Mouse (Mus musculus) liver, embryonic 12.5 days (tissue): ENCODE measurements around the gene Wdr66. TPM values are rescaled to one million over a fixed set of nuclear protein-coding genes. Genes with fewer than 3 reads are reported as not detected.

Source experiments
- ATAC-seq: fragments of 200-750 bp; cut with Nextera tagmentation; 2 replicates; pipeline ENCODE4 v1.8.0; 2017; ENCODE audit warnings: moderate number of reproducible peaks, mild to moderate bottlenecking, moderate library complexity
- H3K27ac ChIP-seq: fragments of 300-500 bp; sonication (generic); 2 replicates; pipeline ENCODE4 v1.5.1; 2016; ENCODE audit warnings: mild to moderate bottlenecking
- H3K27me3 ChIP-seq: fragments of 300-500 bp; sonication (generic); replicated peaks from 2 replicates; pipeline ENCODE4 v1.6.1; 2016; ENCODE audit warnings: mild to moderate bottlenecking, moderate library complexity
- H3K36me3 ChIP-seq: fragments of 300-500 bp; sonication (generic); 2 replicates; pipeline ENCODE4 v1.6.1; 2016; ENCODE audit warnings: mild to moderate bottlenecking, moderate library complexity
- H3K4me1 ChIP-seq: fragments of 300-500 bp; sonication (generic); 2 replicates; pipeline ENCODE4 v1.6.1; 2016
- H3K4me2 ChIP-seq: fragments of 300-500 bp; sonication (generic); 2 replicates; pipeline ENCODE4 v1.6.1; 2016; ENCODE audit warnings: mild to moderate bottlenecking, moderate library complexity
- H3K4me3 ChIP-seq: fragments of 300-500 bp; sonication (generic); 2 replicates; pipeline ENCODE4 v1.5.1; 2016; ENCODE audit warnings: mild to moderate bottlenecking, moderate library complexity
- H3K9ac ChIP-seq: fragments of 300-500 bp; sonication (generic); 2 replicates; pipeline ENCODE4 v1.6.1; 2016; ENCODE audit warnings: mild to moderate bottlenecking, moderate library complexity
- H3K9me3 ChIP-seq: fragments of 300-500 bp; sonication (generic); replicated peaks from 2 replicates; pipeline ENCODE4 v1.6.1; 2016; ENCODE audit warnings: mild to moderate bottlenecking, moderate library complexity
- WGBS: fragments of 180-500 bp; shearing (Covaris S2); methylation state at CpG from one replicate; pipeline ENCODE4 v1.1.7; 2016; ENCODE audit not compliant: insufficient replicate concordance; 5-methylcytosine and 5-hydroxymethylcytosine counted together
- polyA plus RNA-seq: library from polyadenylated mRNA; unstranded; fragments of >200 nt; fragmentation: Nextera tagmentation; extraction: Ambion mirVana; gene quantifications from 2 replicates; pipeline ENCODE4 v1.2.1, GENCODE M21; 2016

Gene Wdr66
- polyA plus RNA-seq, 1 experiment from 2014 or later: 0.29 TPM

- H3K36me3 ChIP-seq: no peaks in the 10 kb centered on the region
- no peaks in the 10 kb centered on the region for H3K27me3 ChIP-seq
- no peaks in the 10 kb centered on the region for H3K4me1 ChIP-seq
- WGBS: 67% methylated on average over 9 of the region's 9 CpGs
- H3K9me3 ChIP-seq: no peaks in the 10 kb centered on the region
- H3K4me3 ChIP-seq: no peak overlapping the region
- no peak overlapping the region for H3K27ac ChIP-seq
- no peak overlapping the region for H3K9ac ChIP-seq
- no peak overlapping the region for H3K4me2 ChIP-seq
- no peak for ATAC-seq
These were observed 24.9 kb downstream of the Wdr66 start for GRCm38 (mm10) chr5:123276636-123277341.

- ATAC-seq: no peak
- 61% methylated on average over 7 of the region's 7 CpGs for WGBS
- H3K4me2 ChIP-seq: no peak overlapping the region
- no peak overlapping the region for H3K27ac ChIP-seq
- H3K9ac ChIP-seq: no peak overlapping the region
- no peaks in the 10 kb centered on the region for H3K9me3 ChIP-seq
- H3K27me3 ChIP-seq: no peaks in the 10 kb centered on the region
- no peaks in the 10 kb centered on the region for H3K4me1 ChIP-seq
- H3K36me3 ChIP-seq: no peaks in the 10 kb centered on the region
- no peak overlapping the region for H3K4me3 ChIP-seq
These were observed 25.4 kb downstream of the Wdr66 start for GRCm38 (mm10) chr5:123277342-123277701.

DNA sequence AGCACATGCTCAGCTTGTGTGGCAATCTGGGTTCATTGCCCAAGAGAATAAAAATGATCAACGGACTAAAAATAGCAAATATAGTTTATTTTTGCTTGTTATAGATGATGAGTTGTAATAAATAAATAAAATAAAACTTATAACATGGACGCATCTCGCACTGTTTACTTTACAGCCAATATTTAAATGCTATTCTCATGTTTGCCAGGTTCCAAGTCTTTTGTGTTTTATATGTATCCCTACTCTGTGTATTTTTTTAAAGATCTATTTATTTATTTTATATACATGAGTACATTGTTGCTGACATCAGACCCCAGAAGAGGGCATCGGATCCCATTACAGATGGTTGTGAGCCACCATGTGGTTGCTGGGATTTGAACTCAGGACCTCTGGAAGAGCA, 25.8 kb downstream of the Wdr66 start:
- no peak overlapping the region for H3K9ac ChIP-seq
- H3K36me3 ChIP-seq: no peaks in the 10 kb centered on the region
- 75% methylated on average over 4 of the region's 4 CpGs for WGBS
- ATAC-seq: no peak
- H3K4me1 ChIP-seq: no peaks in the 10 kb centered on the region
- H3K4me3 ChIP-seq: no peak overlapping the region
- no peaks in the 10 kb centered on the region for H3K27me3 ChIP-seq
- no peak overlapping the region for H3K27ac ChIP-seq
- no peaks in the 10 kb centered on the region for H3K9me3 ChIP-seq
- H3K4me2 ChIP-seq: no peak overlapping the region

DNA sequence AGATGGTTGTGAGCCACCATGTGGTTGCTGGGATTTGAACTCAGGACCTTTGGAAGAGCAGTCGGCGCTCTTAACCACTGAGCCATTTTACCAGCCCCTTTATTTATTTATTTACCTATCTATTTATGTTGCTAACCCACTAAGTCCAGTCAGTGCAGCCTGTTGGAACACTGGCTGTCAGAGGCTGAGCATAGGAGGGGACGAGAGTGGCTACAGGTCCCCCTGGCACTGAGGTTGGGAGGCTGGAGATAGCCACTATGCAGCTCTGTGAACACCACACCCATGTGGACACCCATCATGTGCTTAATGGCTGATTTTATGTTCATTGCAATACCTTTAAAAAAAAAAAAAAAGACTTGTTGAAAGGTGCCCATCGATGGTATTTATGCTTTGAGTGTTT, 27.3 kb downstream of the Wdr66 start:
- Histone ChIP-seq H3K27me3 (no peaks in the 10 kb centered on the region), H3K9me3 (no peaks in the 10 kb centered on the region), H3K36me3 (no peaks in the 10 kb centered on the region), H3K4me1 (no peaks in the 10 kb centered on the region), H3K9ac (no peak overlapping the region), H3K4me2 (no peak overlapping the region), H3K27ac (no peak overlapping the region), H3K4me3 (no peak overlapping the region)
- 73% methylated on average over 4 of the region's 4 CpGs for WGBS
- ATAC-seq: no peak

- WGBS: 65% methylated on average over 9 of the region's 9 CpGs
- no peak overlapping the region for H3K27ac ChIP-seq
These were observed 29.6 kb downstream of the Wdr66 start for GRCm38 (mm10) chr5:123281336-123282136.

GRCm38 (mm10) chr5:123285174-123285573, 33.3 kb downstream of the Wdr66 start:
- WGBS: 36% methylated on average over 8 of the region's 8 CpGs
- ATAC-seq: no peak
- H3K9me3 ChIP-seq: no peaks in the 10 kb centered on the region

More at GRCm38 (mm10) chr5:123281336-123282136, 29.6 kb downstream of the Wdr66 start:
- Histone ChIP-seq H3K9me3 (no peaks in the 10 kb centered on the region), H3K4me1 (no peaks in the 10 kb centered on the region), H3K36me3 (no peaks in the 10 kb centered on the region), H3K9ac (no peak overlapping the region), H3K4me2 (no peak overlapping the region), H3K27me3 (no peaks in the 10 kb centered on the region), H3K4me3 (no peak overlapping the region)
- no peak for ATAC-seq

DNA sequence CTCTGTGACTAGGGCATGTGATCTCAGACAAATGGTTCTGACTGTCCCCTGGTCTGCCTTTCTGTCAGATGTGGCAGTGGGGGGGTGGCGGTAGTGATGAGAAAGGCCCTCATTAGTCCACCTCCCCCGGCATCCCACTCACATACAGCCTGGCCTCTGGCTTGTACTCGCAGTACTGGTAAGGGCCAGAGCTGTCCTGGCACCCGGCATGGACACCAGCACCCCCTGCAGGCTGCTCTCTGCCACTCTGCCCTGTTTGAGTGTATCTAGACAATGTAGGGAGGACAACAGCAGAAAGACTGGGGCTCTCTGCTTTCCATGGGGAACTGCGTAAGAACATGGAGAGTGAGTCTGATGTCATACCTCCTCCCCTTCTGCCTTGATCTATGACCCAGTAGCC, 36.2 kb downstream of the Wdr66 start:
- Histone ChIP-seq H3K4me2 (no peak overlapping the region), H3K4me1 (no peaks in the 10 kb centered on the region), H3K27me3 (0 out of 2 replicates have a peak, but pooled peaks cover 16% of the 10 kb centered on the region), H3K9ac (no peak overlapping the region), H3K36me3 (no peaks in the 10 kb centered on the region), H3K27ac (no peak overlapping the region), H3K9me3 (no peaks in the 10 kb centered on the region), H3K4me3 (no peak overlapping the region)
- WGBS: 65% methylated on average over 5 of the region's 5 CpGs
- no peak for ATAC-seq

More at GRCm38 (mm10) chr5:123285174-123285573, 33.3 kb downstream of the Wdr66 start:
- H3K4me2 ChIP-seq: no peak overlapping the region
- H3K9ac ChIP-seq: no peak overlapping the region
- no peaks in the 10 kb centered on the region for H3K4me1 ChIP-seq
- no peak overlapping the region for H3K4me3 ChIP-seq
- no peaks in the 10 kb centered on the region for H3K36me3 ChIP-seq
- H3K27me3 ChIP-seq: no peaks in the 10 kb centered on the region
- no peak overlapping the region for H3K27ac ChIP-seq

DNA sequence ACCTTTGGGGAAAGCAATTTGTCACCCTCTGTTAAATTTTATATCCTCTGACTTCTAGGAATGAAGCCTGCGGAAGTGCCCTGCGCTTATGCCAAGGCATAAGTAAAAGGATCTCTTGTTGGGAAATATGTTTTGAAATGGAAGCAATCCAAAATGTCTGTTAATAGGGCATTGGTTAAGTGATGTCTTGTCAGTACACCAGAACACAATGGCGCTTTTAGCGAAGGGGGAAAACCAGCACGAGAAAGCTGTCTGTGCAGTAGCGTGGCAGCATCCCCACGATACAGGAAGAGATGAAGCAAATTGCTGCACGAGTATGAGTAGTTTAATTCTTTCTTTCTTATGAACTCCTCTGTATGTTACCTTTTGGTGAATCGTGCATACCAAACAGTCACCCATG, 42.8 kb downstream of the Wdr66 start:
- Histone ChIP-seq H3K4me3 (no peak overlapping the region), H3K27me3 (peaks cover 40% of the 10 kb centered on the region), H3K9ac (no peak overlapping the region), H3K27ac (no peak overlapping the region), H3K4me1 (no peaks in the 10 kb centered on the region), H3K36me3 (no peaks in the 10 kb centered on the region), H3K9me3 (no peaks in the 10 kb centered on the region), H3K4me2 (no peak overlapping the region)
- no peak for ATAC-seq
- 71% methylated on average over 9 of the region's 9 CpGs for WGBS

- Histone ChIP-seq H3K27me3 (peaks cover 33% of the 10 kb centered on the region), H3K36me3 (no peaks in the 10 kb centered on the region), H3K9ac (no peak overlapping the region), H3K4me2 (no peak overlapping the region), H3K27ac (no peak overlapping the region), H3K4me3 (no peak overlapping the region), H3K4me1 (no peaks in the 10 kb centered on the region), H3K9me3 (no peaks in the 10 kb centered on the region)
- no peak for ATAC-seq
- 59% methylated on average over 12 of the region's 12 CpGs for WGBS
These were observed 44.4 kb downstream of the Wdr66 start for GRCm38 (mm10) chr5:123296224-123296806.

DNA sequence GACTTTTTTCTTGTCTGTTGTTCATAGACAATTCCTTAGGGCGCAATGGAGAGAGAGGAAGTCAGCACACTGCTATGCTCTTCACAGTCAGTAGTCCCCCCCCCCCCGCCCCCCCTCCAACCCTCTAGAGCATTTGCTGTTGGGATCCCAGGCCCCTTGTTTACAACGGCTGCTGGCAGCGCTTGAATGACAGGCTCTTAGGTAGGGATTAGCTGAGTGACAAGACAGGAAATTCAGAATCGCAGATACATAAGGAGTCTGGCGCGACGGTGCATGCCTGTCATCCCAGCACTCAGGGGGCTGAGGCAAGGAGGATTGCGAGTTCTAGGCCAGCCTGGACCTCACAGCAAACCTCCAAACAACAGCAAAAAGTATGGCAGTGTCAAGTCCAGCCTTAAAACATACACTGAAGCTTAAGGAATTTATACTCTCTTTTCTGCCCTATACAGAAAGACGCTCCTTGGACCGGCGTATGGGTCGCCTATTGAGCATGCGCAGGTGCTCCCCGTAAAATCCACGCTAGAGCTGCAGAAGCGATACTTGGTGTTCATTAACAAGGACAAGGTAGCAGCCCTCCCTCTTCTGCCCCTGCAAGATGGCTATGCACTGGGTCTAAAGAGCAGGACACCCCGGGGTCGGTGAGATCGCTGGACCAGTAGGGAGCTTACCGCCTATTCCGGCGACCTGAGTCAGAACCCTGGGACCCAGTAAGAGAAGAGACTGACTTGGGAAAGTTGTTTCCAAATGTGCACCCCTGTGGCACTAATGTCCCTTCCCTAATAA, 45.3 kb downstream of the Wdr66 start:
- no peaks in the 10 kb centered on the region for H3K9me3 ChIP-seq
- no peak overlapping the region for H3K4me2 ChIP-seq
- peaks cover 26% of the 10 kb centered on the region for H3K27me3 ChIP-seq
- no peak overlapping the region for H3K27ac ChIP-seq
- no peak overlapping the region for H3K4me3 ChIP-seq
- no peaks in the 10 kb centered on the region for H3K4me1 ChIP-seq
- H3K9ac ChIP-seq: no peak overlapping the region
- no peak for ATAC-seq
- no peaks in the 10 kb centered on the region for H3K36me3 ChIP-seq
- 51% methylated on average over 23 of the region's 23 CpGs for WGBS

- ATAC-seq: no peak
- Histone ChIP-seq H3K27ac (no peak overlapping the region), H3K4me3 (no peak overlapping the region), H3K4me1 (no peaks in the 10 kb centered on the region), H3K27me3 (peaks cover 24% of the 10 kb centered on the region), H3K9ac (no peak overlapping the region), H3K9me3 (no peaks in the 10 kb centered on the region), H3K36me3 (no peaks in the 10 kb centered on the region), H3K4me2 (no peak overlapping the region)
- WGBS: 71% methylated on average over 7 of the region's 7 CpGs
These were observed 45.9 kb downstream of the Wdr66 start for GRCm38 (mm10) chr5:123297830-123298229.

DNA sequence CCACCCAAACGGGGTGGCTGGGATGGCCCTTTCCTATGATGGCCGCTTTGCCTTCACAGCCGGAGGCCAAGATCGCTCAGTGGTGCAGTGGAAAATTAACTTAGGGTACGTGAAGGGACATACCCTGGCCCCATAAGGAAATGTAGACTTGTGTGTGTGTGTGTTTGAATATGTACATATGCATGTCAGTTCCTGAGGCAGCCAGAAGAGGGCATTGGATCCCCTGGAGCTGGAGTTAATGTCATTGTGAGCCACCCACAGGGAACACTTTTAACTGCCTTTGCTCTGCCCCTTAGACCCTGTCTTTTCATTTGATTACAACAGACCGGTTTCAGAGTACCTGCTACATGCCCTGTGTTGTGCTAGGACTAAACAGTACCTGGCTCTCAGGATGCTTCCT, 46.6 kb downstream of the Wdr66 start:
- no peak overlapping the region for H3K27ac ChIP-seq
- H3K4me3 ChIP-seq: no peak overlapping the region
- no peaks in the 10 kb centered on the region for H3K9me3 ChIP-seq
- 79% methylated on average over 6 of the region's 6 CpGs for WGBS
- no peak overlapping the region for H3K9ac ChIP-seq
- no peak for ATAC-seq
- H3K4me1 ChIP-seq: no peaks in the 10 kb centered on the region
- H3K27me3 ChIP-seq: peaks cover 24% of the 10 kb centered on the region
- H3K36me3 ChIP-seq: no peaks in the 10 kb centered on the region
- no peak overlapping the region for H3K4me2 ChIP-seq
